ENCODE assay signal across 11 mouse cellular contexts in genomic region chr7:101049326-101050087, GRCm38 (mm10). TPM values are rescaled to one million over a fixed set of nuclear protein-coding genes. Genes with fewer than 3 reads are reported as not detected.
DNase-seq lines count a peak whose midpoint lies in the region.
"Had no signal": no experiment of that assay in that cellular context is flagged by ENCODE, and none has a peak within 500 bp of the region (broad histone marks: within the 10 kb centered on the region; RNA-seq: fewer than 3 reads in every experiment).

No protein-coding gene starts in this region.

- intact Hi-C loops in gastrocnemius, postnatal 36 days (cut with DNase I) = loop anchor here (2.0 to 10.0 kb wide), 3 partner anchors 37 to 145 kb away; partner anchors contain the start of gene P2ry2
- intact Hi-C loops in heart, postnatal 25 days (cut with DNase I) = loop anchor here (2.0 kb wide), 1 partner anchor 39 kb away; no protein-coding TSS in a partner anchor

- DNase-seq in kidney, postnatal 14 days = peak; percentile 62
- no peak for DNase-seq in kidney, postnatal 36 days
- peak; percentile 70 to 79 for DNase-seq in gastrocnemius, postnatal 36 days
- peak; percentile 83 for DNase-seq in heart, postnatal 25 days (ENCODE audit: low spot score)
- peak; percentile 96 for DNase-seq in skeletal muscle tissue, adult 2 months (ENCODE audit: low read depth, low spot score)
- no peak for DNase-seq in cerebellum, postnatal 14 days
- DNase-seq in thymus, postnatal 4 days = no peak
- DNase-seq in layer of hippocampus, adult 8-10 months (ENCODE audit: low spot score in 2 of 2) = no peak
- DNase-seq: B cell, adult 2 months; embryo, embryonic 11 days; thymus, adult 18-20 months had no signal

RNA-seq across cellular contexts. Expression of gene P2ry2, which starts 36.8 kb away (rescaled TPM):
- 10 to 100 TPM; 29.6 to 44.9 TPM for total RNA-seq in gastrocnemius, postnatal 36 days (2021)
- total RNA-seq in heart, postnatal 25 days (2021) = 10 to 100 TPM; 17.3 to 26.1 TPM
- 1 to 10 TPM in 2 of 4 experiments, under 1 TPM in 2; 0.60 to 4.5 (median 1.9) TPM for total RNA-seq in layer of hippocampus, adult 8-10 months (2022)

RNA-seq across cellular contexts. Expression of gene Fchsd2, which starts 43.2 kb away (rescaled TPM):
- 1 to 10 TPM; 4.4 to 4.8 TPM for total RNA-seq in gastrocnemius, postnatal 36 days (2021)
- total RNA-seq in heart, postnatal 25 days (2021) = 10 to 100 TPM; 20.1 to 29.1 TPM
- total RNA-seq in layer of hippocampus, adult 8-10 months (2022) = 10 to 100 TPM; 40.1 to 46.5 (median 43.4) TPM

Comparison
In these comparisons a context has a peak if more than half of its experiments do, and no peak if none do; other contexts are left out.
1. DNase-seq: peak in kidney, postnatal 14 days (single experiment), gastrocnemius, postnatal 36 days (2 of 2), heart, postnatal 25 days (single experiment) and skeletal muscle tissue, adult 2 months (single experiment); none in kidney, postnatal 36 days (0 of 2), cerebellum, postnatal 14 days (0 of 2), thymus, postnatal 4 days (single experiment) and layer of hippocampus, adult 8-10 months (0 of 2).